Mouse (Mus musculus): ENCODE measurements at regions not wholly inside any gene's neighbourhood (a gene's known extent, or its start where the extent isn't known, plus 50 kb on each side); places are given as distances from the start of the nearest gene placed in this dataset.

DNA sequence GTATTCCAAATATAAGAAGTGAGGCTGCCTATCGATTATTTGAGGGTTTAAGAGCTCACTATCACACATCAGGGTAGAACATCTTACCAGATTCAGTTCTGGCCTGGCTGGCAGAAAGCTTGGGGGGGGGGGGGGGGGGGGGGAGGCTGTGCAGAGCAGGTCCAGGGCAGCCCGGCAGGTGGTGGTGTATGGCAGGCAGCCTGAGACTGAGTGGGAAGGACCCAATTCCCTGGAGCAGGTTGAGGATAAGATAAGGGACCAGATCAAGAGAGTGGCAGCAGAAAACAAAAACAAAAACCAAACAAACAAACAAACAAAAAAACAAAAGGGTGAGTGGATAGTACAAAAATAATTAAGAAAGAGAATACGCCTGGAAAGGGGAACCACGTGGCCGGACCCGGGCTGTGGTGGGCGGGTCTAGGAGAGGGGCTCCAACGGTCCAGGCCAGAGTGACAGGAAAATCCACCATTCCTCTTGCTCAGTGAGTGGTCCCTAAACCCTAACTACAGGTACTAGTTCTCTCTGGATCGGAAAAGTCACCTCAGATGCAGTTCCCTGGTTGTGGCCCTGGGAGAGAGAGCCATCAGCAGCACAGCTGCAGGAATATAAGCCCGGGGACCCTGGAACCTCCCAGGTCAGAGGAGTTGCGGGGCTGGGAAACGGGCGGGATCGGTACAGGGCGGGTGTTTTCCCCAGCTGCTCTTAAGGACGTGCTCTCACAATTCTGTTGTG is 73.3 kb downstream of the Vmn2r112 start:
- CTCF ChIA-PET, result interaction anchor here in 3 of 4 experiments (0.6 to 0.7 kb wide), 3 partner anchors 123 to 953 kb away, joined by 3 to 13 read pairs (median 4); partner anchors contain the start of gene Zfp40 (in 1 of the 3)
- POLR2A ChIA-PET, result interaction anchor here in 2 of 4 experiments (0.6 to 1.5 kb wide), 2 partner anchors 19 to 912 kb away, joined by 3 to 4 read pairs; no protein-coding TSS in a partner anchor
